ENCODE assay signal across 28 mouse cellular contexts in genomic region chr15:20667350-20667749, GRCm38 (mm10). TPM values are rescaled to one million over a fixed set of nuclear protein-coding genes. Genes with fewer than 3 reads are reported as not detected.
DNase-seq lines count a peak whose midpoint lies in the region; ATAC-seq and TF ChIP-seq lines count a peak whose summit lies in the region.
"Had no signal": no experiment of that assay in that cellular context is flagged by ENCODE, and none has a peak within 500 bp of the region (broad histone marks: within the 10 kb centered on the region; RNA-seq: fewer than 3 reads in every experiment).

No protein-coding gene starts in this region.

- no peaks in the 10 kb centered on the region for H3K4me1 ChIP-seq in embryonic facial prominence, embryonic 14.5 days (ENCODE audit: control insufficient read depth, insufficient read depth, low read length)
- H3K4me1 ChIP-seq in embryonic facial prominence, embryonic 10.5 days, result no peaks in the 10 kb centered on the region
- no peaks in the 10 kb centered on the region for H3K4me1 ChIP-seq in hindbrain, postnatal 0 days (ENCODE audit: insufficient read depth, low read length)
- no peaks in the 10 kb centered on the region for H3K4me1 ChIP-seq in hindbrain, embryonic 14.5 days (replicated peaks; ENCODE audit: control insufficient read depth, insufficient read depth, low read length)
- no peaks in the 10 kb centered on the region for H3K4me1 ChIP-seq in lung, postnatal 0 days (ENCODE audit: insufficient read depth, low read depth, low read length)
- H3K4me1 ChIP-seq: embryonic facial prominence, embryonic 13.5 days; kidney, embryonic 15.5 days; limb, embryonic 12.5 days had no signal

- no peak for ATAC-seq in embryonic facial prominence, embryonic 14.5 days (ENCODE audit: low read depth)
- no peak for ATAC-seq in hindbrain, postnatal 0 days
- ATAC-seq in hindbrain, embryonic 14.5 days (ENCODE audit: low FRiP score), result no peak
- no peak for ATAC-seq in lung, postnatal 0 days
- ATAC-seq: liver, postnatal 0 days had no signal

- H3K27me3 ChIP-seq in embryonic facial prominence, embryonic 14.5 days (replicated peaks; ENCODE audit: control insufficient read depth, insufficient read depth, low read length), result no peaks in the 10 kb centered on the region
- H3K27me3 ChIP-seq in embryonic facial prominence, embryonic 10.5 days (replicated peaks; ENCODE audit: low read depth, poor library complexity, severe bottlenecking), result no peaks in the 10 kb centered on the region
- H3K27me3 ChIP-seq in hindbrain, postnatal 0 days (ENCODE audit: insufficient read depth, low read length), result no peaks in the 10 kb centered on the region
- H3K27me3 ChIP-seq in hindbrain, embryonic 14.5 days (ENCODE audit: control insufficient read depth, insufficient read depth, low read length), result no peaks in the 10 kb centered on the region
- no peaks in the 10 kb centered on the region for H3K27me3 ChIP-seq in lung, postnatal 0 days (replicated peaks; ENCODE audit: insufficient read depth, low read length)
- H3K27me3 ChIP-seq: embryonic facial prominence, embryonic 13.5 days; kidney, embryonic 15.5 days; limb, embryonic 12.5 days had no signal

- TF ChIP-seq CTCF in hindbrain, postnatal 0 days (IDR thresholded peaks at IDR 0.05; ENCODE audit: low read depth), result no peak
- TF ChIP-seq CTCF in lung, postnatal 0 days (IDR thresholded peaks at IDR 0.05), result no peak

- DNase-seq in embryonic facial prominence, embryonic 14.5 days (ENCODE audit: low spot score), result peak; percentile 10
- no peak for DNase-seq in embryonic facial prominence, embryonic 10.5 days (ENCODE audit: low spot score)
- DNase-seq in hindbrain, postnatal 0 days (ENCODE audit: low spot score), result peak; percentile 36
- no peak for DNase-seq in hindbrain, embryonic 14.5 days (ENCODE audit: low spot score)
- peak; percentile 40 for DNase-seq in lung, postnatal 0 days (ENCODE audit: low spot score)
- no peak for DNase-seq in lung, postnatal 10 days
- no peak for DNase-seq in natural killer cell, adult 2 months (ENCODE audit: low spot score in 2 of 2)
- DNase-seq: adrenal gland, postnatal 25 days; cerebellum, adult 18-20 months; cerebellum, postnatal 25 days; gastrocnemius, postnatal 14 days; heart, adult 11 months; heart, postnatal 10 days; kidney, adult 11 months; kidney, postnatal 36 days; liver, postnatal 0 days; thymus, adult 2 months; thymus, postnatal 4 days had no signal

- no peak overlapping the region for H3K4me3 ChIP-seq in embryonic facial prominence, embryonic 14.5 days (ENCODE audit: low read depth, low read length)
- H3K4me3 ChIP-seq in embryonic facial prominence, embryonic 10.5 days, result no peak overlapping the region
- H3K4me3 ChIP-seq in hindbrain, postnatal 0 days (ENCODE audit: low read length), result no peak overlapping the region
- no peak overlapping the region for H3K4me3 ChIP-seq in hindbrain, embryonic 14.5 days (replicated peaks; ENCODE audit: low read length)
- H3K4me3 ChIP-seq in lung, postnatal 0 days (ENCODE audit: low read depth, low read length), result no peak overlapping the region
- H3K4me3 ChIP-seq: embryonic facial prominence, embryonic 13.5 days; kidney, embryonic 15.5 days; limb, embryonic 12.5 days had no signal

- no peaks in the 10 kb centered on the region for H3K36me3 ChIP-seq in embryonic facial prominence, embryonic 14.5 days (ENCODE audit: control insufficient read depth, insufficient read depth, low read length)
- H3K36me3 ChIP-seq in embryonic facial prominence, embryonic 10.5 days (replicated peaks), result no peaks in the 10 kb centered on the region
- H3K36me3 ChIP-seq in hindbrain, postnatal 0 days (ENCODE audit: insufficient read depth, low read length), result no peaks in the 10 kb centered on the region
- H3K36me3 ChIP-seq in hindbrain, embryonic 14.5 days (replicated peaks; ENCODE audit: control insufficient read depth, insufficient read depth), result no peaks in the 10 kb centered on the region
- H3K36me3 ChIP-seq in lung, postnatal 0 days (ENCODE audit: insufficient read depth, low read length), result no peaks in the 10 kb centered on the region
- H3K36me3 ChIP-seq: embryonic facial prominence, embryonic 13.5 days; kidney, embryonic 15.5 days; limb, embryonic 12.5 days had no signal

- no peak overlapping the region for H3K27ac ChIP-seq in embryonic facial prominence, embryonic 14.5 days (replicated peaks; ENCODE audit: low read depth, low read length)
- no peak overlapping the region for H3K27ac ChIP-seq in embryonic facial prominence, embryonic 10.5 days (replicated peaks)
- no peak overlapping the region for H3K27ac ChIP-seq in hindbrain, postnatal 0 days
- H3K27ac ChIP-seq in hindbrain, embryonic 14.5 days, result no peak overlapping the region
- H3K27ac ChIP-seq in lung, postnatal 0 days (ENCODE audit: low read length), result no peak overlapping the region
- H3K27ac ChIP-seq: embryonic facial prominence, embryonic 13.5 days; kidney, embryonic 15.5 days; limb, embryonic 12.5 days; macrophage had no signal

- no peaks in the 10 kb centered on the region for H3K9me3 ChIP-seq in embryonic facial prominence, embryonic 14.5 days (ENCODE audit: control insufficient read depth, low read length)
- no peaks in the 10 kb centered on the region for H3K9me3 ChIP-seq in embryonic facial prominence, embryonic 10.5 days
- H3K9me3 ChIP-seq in hindbrain, postnatal 0 days (ENCODE audit: low read length), result no peaks in the 10 kb centered on the region
- H3K9me3 ChIP-seq in hindbrain, embryonic 14.5 days (ENCODE audit: control insufficient read depth, low read length), result no peaks in the 10 kb centered on the region
- no peaks in the 10 kb centered on the region for H3K9me3 ChIP-seq in lung, postnatal 0 days (ENCODE audit: low read length)
- H3K9me3 ChIP-seq: embryonic facial prominence, embryonic 13.5 days; kidney, embryonic 15.5 days; limb, embryonic 12.5 days had no signal

- TF ChIP-seq EP300 in lung, postnatal 0 days (IDR thresholded peaks at IDR 0.05), result no peak

- no peak overlapping the region for H3K9ac ChIP-seq in embryonic facial prominence, embryonic 14.5 days (ENCODE audit: low read depth, low read length)
- no peak overlapping the region for H3K9ac ChIP-seq in hindbrain, postnatal 0 days (replicated peaks; ENCODE audit: low read length)
- no peak overlapping the region for H3K9ac ChIP-seq in hindbrain, embryonic 14.5 days
- H3K9ac ChIP-seq in lung, postnatal 0 days (replicated peaks; ENCODE audit: low read depth), result no peak overlapping the region
- H3K9ac ChIP-seq: embryonic facial prominence, embryonic 13.5 days; kidney, embryonic 15.5 days; limb, embryonic 12.5 days; liver, postnatal 0 days had no signal

- no peak overlapping the region for H3K4me2 ChIP-seq in embryonic facial prominence, embryonic 14.5 days (ENCODE audit: low read depth, low read length)
- no peak overlapping the region for H3K4me2 ChIP-seq in hindbrain, postnatal 0 days (ENCODE audit: low read depth, low read length)
- no peak overlapping the region for H3K4me2 ChIP-seq in hindbrain, embryonic 14.5 days (replicated peaks)
- no peak overlapping the region for H3K4me2 ChIP-seq in lung, postnatal 0 days (replicated peaks; ENCODE audit: low read depth, low read length)
- H3K4me2 ChIP-seq: embryonic facial prominence, embryonic 13.5 days; heart, embryonic 11.5 days; kidney, embryonic 15.5 days; limb, embryonic 12.5 days; liver, embryonic 11.5 days had no signal

RNA-seq across cellular contexts. Expression of gene Acot10, which starts 0.8 kb away (rescaled TPM):
- 0.13 and 0.14 TPM in 2 replicates for polyA plus RNA-seq in embryonic facial prominence, embryonic 14.5 days (2014; fragmentation: Nextera tagmentation; extraction: Ambion mirVana)
- not detected in 2 replicates for polyA plus RNA-seq in embryonic facial prominence, embryonic 10.5 days (2016; fragmentation: Nextera tagmentation; extraction: Ambion mirVana)
- not detected in 2 replicates for total RNA-seq in hindbrain, postnatal 0 days (2014; rRNA removed)
- 0.21 and 0.23 TPM in 2 replicates for polyA plus RNA-seq in hindbrain, postnatal 0 days (2015; fragmentation: Nextera tagmentation; extraction: Ambion mirVana)
- 0.18 and 0.25 TPM in 2 replicates for polyA plus RNA-seq in hindbrain, embryonic 14.5 days (2014; fragmentation: Nextera tagmentation; extraction: Ambion mirVana)
- polyA plus RNA-seq in lung, postnatal 0 days (2015; fragmentation: Nextera tagmentation; extraction: Ambion mirVana), result 0.26 TPM in 1 of 2 replicates, not detected in the other
- total RNA-seq: adrenal gland, postnatal 25 days; gastrocnemius, postnatal 14 days; heart, postnatal 10 days; layer of hippocampus, postnatal 25 days; left cerebral cortex, postnatal 10 days had no signal
- polyA plus RNA-seq: hindbrain, embryonic 11.5 days; kidney, embryonic 15.5 days; limb, embryonic 12.5 days; liver, embryonic 11.5 days; liver, postnatal 0 days; macrophage; small intestine, adult 2 months; thymus, adult 2 months had no signal

Comparison
In these comparisons a context has a peak if more than half of its experiments do, and no peak if none do; other contexts are left out.
1. DNase-seq: peak in embryonic facial prominence, embryonic 14.5 days (single experiment), hindbrain, postnatal 0 days (single experiment) and lung, postnatal 0 days (single experiment); none in embryonic facial prominence, embryonic 10.5 days (single experiment), hindbrain, embryonic 14.5 days (single experiment), lung, postnatal 10 days (single experiment) and natural killer cell, adult 2 months (0 of 2).